15 mouse cellular contexts compared by ENCODE assay signal in genomic region chr1:188948276-188948675, GRCm38 (mm10). TPM values are rescaled to one million over a fixed set of nuclear protein-coding genes. Genes with fewer than 3 reads are reported as not detected.
DNase-seq lines count a peak whose midpoint lies in the region; ATAC-seq and TF ChIP-seq lines count a peak whose summit lies in the region.
"Had no signal": no experiment of that assay in that cellular context is flagged by ENCODE, and none has a peak within 500 bp of the region (broad histone marks: within the 10 kb centered on the region; RNA-seq: fewer than 3 reads in every experiment).

No protein-coding gene starts in this region.

- H3K4me2 ChIP-seq in midbrain, embryonic 14.5 days (ENCODE audit: low read length) = no peak overlapping the region
- H3K4me2 ChIP-seq in midbrain, embryonic 11.5 days = no peak overlapping the region
- H3K4me2 ChIP-seq: embryonic facial prominence, embryonic 15.5 days; liver, embryonic 12.5 days; neural tube, embryonic 12.5 days had no signal

- TF ChIP-seq RAD21 in MEL (IDR thresholded peaks at IDR 0.05; ENCODE audit: low read depth, low read length) = no peak

- peak; percentile 36 for DNase-seq in kidney, postnatal 10 days
- no peak for DNase-seq in kidney, postnatal 25 days
- DNase-seq in midbrain, embryonic 14.5 days = peak; percentile 50
- no peak for DNase-seq in midbrain, embryonic 11.5 days (ENCODE audit: low spot score, missing footprints)
- peak; percentile 15 for DNase-seq in MEL (ENCODE audit: low read depth, low spot score)
- DNase-seq in brain, embryonic 14.5 days (ENCODE audit: low read depth) = peak; percentile 77
- DNase-seq in adrenal gland, postnatal 25 days = no peak
- DNase-seq in urinary bladder, postnatal 4 days (ENCODE audit: low spot score in 2 of 2) = no peak
- DNase-seq: cerebellum, adult 9-10 months; heart, adult 11 months had no signal

- no peak for TF ChIP-seq EP300 in MEL (IDR thresholded peaks at IDR 0.05; ENCODE audit: low read depth in 1 of 2, low read length in 2 of 2)

- H3K36me3 ChIP-seq in midbrain, embryonic 14.5 days (ENCODE audit: control insufficient read depth, insufficient read depth, low read length) = no peaks in the 10 kb centered on the region
- H3K36me3 ChIP-seq in midbrain, embryonic 11.5 days (ENCODE audit: control insufficient read depth, insufficient read depth, low read length) = no peaks in the 10 kb centered on the region
- no peaks in the 10 kb centered on the region for H3K36me3 ChIP-seq in MEL (ENCODE audit: control insufficient read depth in 1 of 2, insufficient read depth in 2 of 2, low read length in 2 of 2)
- H3K36me3 ChIP-seq: embryonic facial prominence, embryonic 15.5 days; liver, embryonic 12.5 days; neural tube, embryonic 12.5 days had no signal

- H3K4me1 ChIP-seq in midbrain, embryonic 14.5 days (ENCODE audit: control insufficient read depth, insufficient read depth, low read length) = no peaks in the 10 kb centered on the region
- no peaks in the 10 kb centered on the region for H3K4me1 ChIP-seq in midbrain, embryonic 11.5 days (ENCODE audit: control insufficient read depth, insufficient read depth, low read length)
- no peaks in the 10 kb centered on the region for H3K4me1 ChIP-seq in MEL (ENCODE audit: control insufficient read depth in 1 of 2, insufficient read depth in 2 of 2, low read length in 2 of 2)
- H3K4me1 ChIP-seq: neural tube, embryonic 12.5 days had no signal

- H3K9me3 ChIP-seq in midbrain, embryonic 14.5 days (ENCODE audit: control insufficient read depth, low read length) = no peaks in the 10 kb centered on the region
- H3K9me3 ChIP-seq in midbrain, embryonic 11.5 days (ENCODE audit: control insufficient read depth, low read length) = no peaks in the 10 kb centered on the region
- no peaks in the 10 kb centered on the region for H3K9me3 ChIP-seq in MEL (replicated peaks; ENCODE audit: insufficient read depth, low read length)
- H3K9me3 ChIP-seq: embryonic facial prominence, embryonic 15.5 days; liver, embryonic 12.5 days; neural tube, embryonic 12.5 days had no signal

- H3K27me3 ChIP-seq in midbrain, embryonic 14.5 days (ENCODE audit: control insufficient read depth, insufficient read depth, low read length) = no peaks in the 10 kb centered on the region
- no peaks in the 10 kb centered on the region for H3K27me3 ChIP-seq in midbrain, embryonic 11.5 days (ENCODE audit: control insufficient read depth, insufficient read depth, low read length)
- H3K27me3 ChIP-seq in MEL (ENCODE audit: control insufficient read depth in 1 of 2, insufficient read depth in 2 of 2, low read length in 2 of 2) = no peaks in the 10 kb centered on the region; a peak in 1 of 4 replicates
- H3K27me3 ChIP-seq: embryonic facial prominence, embryonic 15.5 days; liver, embryonic 12.5 days; neural tube, embryonic 12.5 days had no signal

- H3K79me2 ChIP-seq in MEL (ENCODE audit: control insufficient read depth, insufficient read depth, low read length, poor library complexity) = no peaks in the 10 kb centered on the region

- H3K4me3 ChIP-seq in midbrain, embryonic 14.5 days (replicated peaks; ENCODE audit: low read depth, low read length) = no peak overlapping the region
- H3K4me3 ChIP-seq in midbrain, embryonic 11.5 days (ENCODE audit: low read depth, low read length) = no peak overlapping the region
- H3K4me3 ChIP-seq in MEL (ENCODE audit: control insufficient read depth in 1 of 2, insufficient read depth in 1 of 2, low read depth in 2 of 2, low read length in 2 of 2) = no peak overlapping the region
- H3K4me3 ChIP-seq: embryonic facial prominence, embryonic 15.5 days; liver, embryonic 12.5 days; neural tube, embryonic 12.5 days had no signal

- TF ChIP-seq CTCF in MEL (IDR thresholded peaks at IDR 0.05 in 2 of 3, conservative IDR thresholded peaks at IDR 0.05 in 1 of 3; ENCODE audit: control insufficient read depth in 1 of 3, insufficient read depth in 1 of 3, low read depth in 2 of 3, low read length in 3 of 3, poor library complexity in 1 of 3, severe bottlenecking in 1 of 3) = no peak
- no peak for TF ChIP-seq CTCF in brain, embryonic 14.5 days (IDR thresholded peaks at IDR 0.05; ENCODE audit: borderline replicate concordance, extremely low read depth, insufficient read depth, insufficient read length)

- WGBS in midbrain, embryonic 14.5 days = 75% methylated on average over 9 of the region's 9 CpGs
- WGBS in midbrain, embryonic 11.5 days = 83% methylated on average over 9 of the region's 9 CpGs

- no peak for TF ChIP-seq POLR2A in MEL (IDR thresholded peaks at IDR 0.05; ENCODE audit: control insufficient read depth in 1 of 2, insufficient read depth in 1 of 2, low read depth in 1 of 2, low read length in 2 of 2, poor library complexity in 1 of 2)
- TF ChIP-seq POLR2A in brain, embryonic 14.5 days (IDR thresholded peaks at IDR 0.05; ENCODE audit: borderline replicate concordance, extremely low read depth, insufficient read depth, insufficient read length, poor library complexity, severe bottlenecking) = no peak

- ATAC-seq in midbrain, embryonic 14.5 days (ENCODE audit: low FRiP score, low TSS enrichment) = no peak
- no peak for ATAC-seq in midbrain, embryonic 11.5 days (ENCODE audit: low FRiP score)
- ATAC-seq: intestine, postnatal 0 days; liver, embryonic 12.5 days had no signal

- no peak overlapping the region for H3K9ac ChIP-seq in midbrain, embryonic 14.5 days (replicated peaks; ENCODE audit: low read length)
- no peak overlapping the region for H3K9ac ChIP-seq in midbrain, embryonic 11.5 days (ENCODE audit: low read length)
- no peak overlapping the region for H3K9ac ChIP-seq in MEL (ENCODE audit: control insufficient read depth, low read depth, low read length, poor library complexity, severe bottlenecking)
- H3K9ac ChIP-seq: embryonic facial prominence, embryonic 15.5 days; liver, embryonic 12.5 days; neural tube, embryonic 12.5 days had no signal

- H3K27ac ChIP-seq in midbrain, embryonic 14.5 days (replicated peaks; ENCODE audit: low read depth, low read length) = no peak overlapping the region
- no peak overlapping the region for H3K27ac ChIP-seq in midbrain, embryonic 11.5 days (ENCODE audit: low read depth, low read length)
- H3K27ac ChIP-seq in MEL (ENCODE audit: control insufficient read depth, low read depth, low read length) = no peak overlapping the region
- H3K27ac ChIP-seq: embryonic facial prominence, embryonic 15.5 days; liver, embryonic 12.5 days; neural tube, embryonic 12.5 days; stomach, postnatal 0 days had no signal

TF ChIP-seq in MEL, 35 proteins besides CTCF, POLR2A, EP300 and RAD21:
- TF ChIP-seq NRF1 (IDR thresholded peaks at IDR 0.05; ENCODE audit: insufficient read depth, low read depth, low read length, poor library complexity, severe bottlenecking) (no peak), GATA1 (IDR thresholded peaks at IDR 0.05; ENCODE audit: low read depth, low read length) (no peak), TBP (IDR thresholded peaks at IDR 0.05; ENCODE audit: low read depth, low read length) (no peak), NELFE (IDR thresholded peaks at IDR 0.05; ENCODE audit: low read depth, low read length) (no peak), POLR2AphosphoS2 (IDR thresholded peaks at IDR 0.05; ENCODE audit: low read length) (no peak), MYB (IDR thresholded peaks at IDR 0.05; ENCODE audit: low read depth, low read length) (no peak), MAZ (IDR thresholded peaks at IDR 0.05; ENCODE audit: low read depth, low read length) (no peak), HCFC1 (IDR thresholded peaks at IDR 0.05; ENCODE audit: low read depth, low read length) (no peak), ZC3H11A (IDR thresholded peaks at IDR 0.05; ENCODE audit: low read depth, low read length) (no peak), CHD1 (IDR thresholded peaks at IDR 0.05; ENCODE audit: low read depth, low read length) (no peak)
TF ChIP-seq in MEL: peak in this region for 0.

RNA-seq across cellular contexts. Expression of gene Kctd3, which starts 59.4 kb away (rescaled TPM):
- polyA plus RNA-seq in midbrain, embryonic 14.5 days (2014; fragmentation: Nextera tagmentation; extraction: Ambion mirVana) = 43.1 and 53.9 TPM in 2 replicates
- polyA plus RNA-seq in midbrain, embryonic 11.5 days (2014; fragmentation: Nextera tagmentation; extraction: Ambion mirVana) = 36.1 and 36.7 TPM in 2 replicates
- total RNA-seq in MEL (2012; rRNA removed) = 26.8 and 27.7 TPM in 2 replicates
- polyA plus RNA-seq in MEL (2012; ENCODE audit: insufficient read depth in 1 of 2, insufficient read length in 2 of 2, low read depth in 1 of 2, low replicate concordance in 2 of 2, missing spikeins in 1 of 2) = 10 to 100 TPM in 1 of 2 experiments, not detected in 1; 42.3 TPM
- 92.3 and 97.5 TPM in 2 replicates for polyA plus RNA-seq in brain, embryonic 14.5 days (2012; rRNA removed)
- total RNA-seq in adrenal gland, postnatal 25 days (2021) = 36.9 and 40.3 TPM in 2 replicates

Comparison
In these comparisons a context has a peak if more than half of its experiments do, and no peak if none do; other contexts are left out.
1. DNase-seq: peak in kidney, postnatal 10 days (single experiment), midbrain, embryonic 14.5 days (single experiment), MEL (single experiment) and brain, embryonic 14.5 days (single experiment); none in kidney, postnatal 25 days (0 of 2), midbrain, embryonic 11.5 days (single experiment), adrenal gland, postnatal 25 days (single experiment) and urinary bladder, postnatal 4 days (0 of 2).